Mouse (Mus musculus) lung, adult 2 months (tissue): Measurements from ENCODE around the gene Hmgb1.

Experiments
- CTCF ChIP-seq: fragments of 200-500 bp; IDR thresholded peaks from 2 replicates; pipeline ENCODE4 v1.5.1; 2011; ENCODE audit warnings: mild to moderate bottlenecking, low read length, control low read depth; ENCODE audit not compliant: insufficient read depth
- POLR2A ChIP-seq: fragments of 200-500 bp; IDR thresholded peaks from 2 replicates; pipeline ENCODE4 v1.6.1; 2011; ENCODE audit warnings: low read depth, mild to moderate bottlenecking, control low read depth, low read length, borderline replicate concordance; ENCODE audit errors: extremely low read depth

DNA sequence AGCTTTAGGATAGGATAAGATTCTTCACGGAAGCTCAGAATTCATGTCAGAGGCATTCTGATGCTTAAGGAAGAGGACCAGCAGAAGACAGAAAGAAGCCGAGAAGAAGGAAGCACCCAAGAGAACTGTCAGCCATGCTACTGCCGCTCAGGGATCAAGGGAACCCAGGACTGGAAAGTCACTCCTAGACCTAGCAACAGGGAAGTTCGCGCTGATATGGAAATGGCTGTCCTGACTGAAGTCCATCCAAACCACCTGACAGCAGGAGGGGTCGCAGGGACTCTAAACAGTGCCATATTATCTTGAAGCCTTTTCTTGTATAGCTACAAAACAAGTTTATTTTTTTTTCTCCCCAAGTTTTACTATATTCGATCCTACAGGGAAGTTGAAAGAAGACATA is 9.8 kb downstream of the Hmgb1 start:
- no peak for TF ChIP-seq POLR2A
- TF ChIP-seq CTCF: no peak
